Mouse (Mus musculus) brain, embryonic 14.5 days (tissue): ENCODE data around the gene Mvd.

Source experiments
- CTCF ChIP-seq: fragments of 200-500 bp; IDR thresholded peaks from 2 replicates; pipeline ENCODE4 v1.5.1; 2012; ENCODE audit warnings: inconsistent platforms, mild to moderate bottlenecking, moderate library complexity, borderline replicate concordance; ENCODE audit not compliant: insufficient read depth, insufficient read length; ENCODE audit errors: extremely low read depth
- POLR2A ChIP-seq: fragments of 200-500 bp; IDR thresholded peaks from 2 replicates; pipeline ENCODE4 v1.6.1; 2012; ENCODE audit warnings: mild to moderate bottlenecking, inconsistent platforms, borderline replicate concordance; ENCODE audit not compliant: poor library complexity, insufficient read depth, insufficient read length, severe bottlenecking; ENCODE audit errors: extremely low read depth

GRCm38 (mm10) chr8:122431694-122432442 lies 11.4 kb downstream of the Mvd start:
- no peak for TF ChIP-seq POLR2A
- no peak for TF ChIP-seq CTCF
